Mouse (Mus musculus) heart, embryonic 14.5 days (tissue): ENCODE data around the gene AI593442. TPM values are rescaled to one million over a fixed set of nuclear protein-coding genes. Genes with fewer than 3 reads are reported as not detected.

Experiments
- ATAC-seq: fragments of 200-750 bp; cut with Nextera tagmentation; 2 replicates; pipeline ENCODE4 v1.8.0; 2017; ENCODE audit warnings: low read depth, moderate TSS enrichment; ENCODE audit not compliant: insufficient number of reproducible peaks, insufficient read depth, low FRiP score
- H3K27ac ChIP-seq, 2 experiments: fragments of 200-500 bp in 1 of 2; fragments of 300-500 bp in 1 of 2; sonication (generic) in 1 of 2; replicated peaks in 1 of 2; 2 replicates each; pipeline ENCODE4 v1.5.1; 2012 to 2014; ENCODE audit warnings: low read depth in 2 of 2, low read length in 2 of 2, control low read depth in 1 of 2, mild to moderate bottlenecking in 1 of 2, mixed read lengths in 1 of 2; ENCODE audit not compliant: control insufficient read depth in 1 of 2, insufficient read depth in 1 of 2
- H3K27me3 ChIP-seq: fragments of 300-500 bp; sonication (generic); 2 replicates; pipeline ENCODE4 v1.6.1; 2014; ENCODE audit warnings: mild to moderate bottlenecking, low read length, control low read depth; ENCODE audit not compliant: control insufficient read depth, insufficient read depth
- H3K36me3 ChIP-seq: fragments of 300-500 bp; sonication (generic); 2 replicates; pipeline ENCODE4 v1.6.1; 2014; ENCODE audit warnings: mild to moderate bottlenecking, control low read depth, low read length, mixed read lengths; ENCODE audit not compliant: control insufficient read depth, insufficient read depth
- H3K4me1 ChIP-seq, 2 experiments: fragments of 200-500 bp in 1 of 2; fragments of 300-500 bp in 1 of 2; sonication (generic) in 1 of 2; 2 replicates each; pipeline ENCODE4 v1.6.1; 2012 to 2014; ENCODE audit warnings: low read length in 2 of 2, control low read depth in 1 of 2, mixed read lengths in 1 of 2; ENCODE audit not compliant: control insufficient read depth in 2 of 2, insufficient read depth in 2 of 2
- H3K4me2 ChIP-seq: fragments of 300-500 bp; sonication (generic); 2 replicates; pipeline ENCODE4 v1.6.1; 2014; ENCODE audit warnings: mild to moderate bottlenecking, low read length
- H3K4me3 ChIP-seq, 2 experiments: fragments of 200-500 bp in 1 of 2; fragments of 300-500 bp in 1 of 2; sonication (generic) in 1 of 2; 2 replicates each; pipeline ENCODE4 v1.5.1; 2012 to 2014; ENCODE audit warnings: low read length in 2 of 2, mild to moderate bottlenecking in 2 of 2, control low read depth in 1 of 2, low read depth in 1 of 2, moderate library complexity in 1 of 2; ENCODE audit not compliant: control insufficient read depth in 1 of 2, insufficient read depth in 1 of 2
- H3K9ac ChIP-seq: fragments of 300-500 bp; sonication (generic); 2 replicates; pipeline ENCODE4 v1.6.1; 2014; ENCODE audit warnings: mild to moderate bottlenecking, low read length
- H3K9me3 ChIP-seq: fragments of 300-500 bp; sonication (generic); 2 replicates; pipeline ENCODE4 v1.6.1; 2016; ENCODE audit warnings: low read length, control low read depth; ENCODE audit not compliant: control insufficient read depth
- WGBS: fragments of 180-500 bp; shearing (Covaris S2); extraction: QIAGEN DNeasy Blood & Tissue Kit; methylation state at CpG from one replicate; pipeline ENCODE4 v1.1.7; 2014; 5-methylcytosine and 5-hydroxymethylcytosine counted together
- polyA plus RNA-seq: library from polyadenylated mRNA; unstranded; fragments of >200 nt; fragmentation: Nextera tagmentation; extraction: Ambion mirVana; gene quantifications from 2 replicates; pipeline ENCODE4 v1.2.1, GENCODE M21; 2014

AI593442 gene
- polyA plus RNA-seq, 1 experiment from 2014 or later = 0.07 TPM

GRCm38 (mm10) chr9:52676587-52676986 is 3.0 kb downstream of the AI593442 start:
- Histone ChIP-seq H3K36me3 (no peaks in the 10 kb centered on the region), H3K9me3 (no peaks in the 10 kb centered on the region), H3K27ac (no peak overlapping the region), H3K4me3 (no peak overlapping the region), H3K4me2 (no peak overlapping the region), H3K4me1 (peaks cover 0 to 7% of the 10 kb centered on the region in 2 experiments; a peak in 2 of 4 replicates), H3K27me3 (peaks cover 44% of the 10 kb centered on the region), H3K9ac (no peak overlapping the region)
- no peak for ATAC-seq
- 26% methylated on average over 4 of the region's 4 CpGs for WGBS

- H3K27ac ChIP-seq = no peak overlapping the region
- no peaks in the 10 kb centered on the region for H3K36me3 ChIP-seq
- WGBS = 63% methylated on average over 3 of the region's 3 CpGs
- H3K4me3 ChIP-seq = no peak overlapping the region
- H3K9ac ChIP-seq = no peak overlapping the region
- no peaks in the 10 kb centered on the region for H3K9me3 ChIP-seq
- H3K4me2 ChIP-seq = no peak overlapping the region
- H3K4me1 ChIP-seq = peaks cover 0 to 7% of the 10 kb centered on the region in 2 experiments; a peak in 2 of 4 replicates
- no peak for ATAC-seq
- H3K27me3 ChIP-seq = peaks cover 44% of the 10 kb centered on the region
These were observed 3.6 kb downstream of the AI593442 start for GRCm38 (mm10) chr9:52675937-52676336.

- no peaks in the 10 kb centered on the region for H3K9me3 ChIP-seq
- H3K27me3 ChIP-seq = no peaks in the 10 kb centered on the region
- H3K4me1 ChIP-seq = no peaks in the 10 kb centered on the region
- no peak overlapping the region for H3K4me3 ChIP-seq
- 66% methylated on average over 3 of the region's 3 CpGs for WGBS
- H3K4me2 ChIP-seq = no peak overlapping the region
- no peaks in the 10 kb centered on the region for H3K36me3 ChIP-seq
- no peak overlapping the region for H3K9ac ChIP-seq
- no peak for ATAC-seq
- H3K27ac ChIP-seq = no peak overlapping the region
These were observed 18.2 kb downstream of the AI593442 start for GRCm38 (mm10) chr9:52661422-52661821.

GRCm38 (mm10) chr9:52650341-52650951 is 29.1 kb downstream of the AI593442 start:
- no peak overlapping the region for H3K4me3 ChIP-seq
- no peaks in the 10 kb centered on the region for H3K36me3 ChIP-seq
- no peak overlapping the region for H3K27ac ChIP-seq
- no peak for ATAC-seq
- no peak overlapping the region for H3K4me2 ChIP-seq
- no peak overlapping the region for H3K9ac ChIP-seq
- no peaks in the 10 kb centered on the region for H3K4me1 ChIP-seq
- 71% methylated on average over 5 of the region's 5 CpGs for WGBS
- no peaks in the 10 kb centered on the region for H3K27me3 ChIP-seq
- H3K9me3 ChIP-seq = no peaks in the 10 kb centered on the region

- Histone ChIP-seq H3K27ac (no peak overlapping the region), H3K36me3 (no peaks in the 10 kb centered on the region), H3K4me2 (no peak overlapping the region), H3K4me3 (no peak overlapping the region), H3K4me1 (no peaks in the 10 kb centered on the region), H3K27me3 (no peaks in the 10 kb centered on the region), H3K9me3 (no peaks in the 10 kb centered on the region), H3K9ac (no peak overlapping the region)
- no peak for ATAC-seq
- WGBS = 72% methylated on average over 2 of the region's 2 CpGs
These were observed 34.3 kb downstream of the AI593442 start for GRCm38 (mm10) chr9:52645312-52645711.

- 57% methylated on average over 4 of the region's 4 CpGs for WGBS
- H3K9me3 ChIP-seq = no peaks in the 10 kb centered on the region
- ATAC-seq = no peak
- no peak overlapping the region for H3K4me2 ChIP-seq
- no peaks in the 10 kb centered on the region for H3K4me1 ChIP-seq
- no peaks in the 10 kb centered on the region for H3K27me3 ChIP-seq
- no peaks in the 10 kb centered on the region for H3K36me3 ChIP-seq
- no peak overlapping the region for H3K27ac ChIP-seq
- H3K4me3 ChIP-seq = no peak overlapping the region
- no peak overlapping the region for H3K9ac ChIP-seq
These were observed 35.0 kb downstream of the AI593442 start for GRCm38 (mm10) chr9:52644626-52645025.

GRCm38 (mm10) chr9:52644156-52644555 is 35.4 kb downstream of the AI593442 start:
- WGBS = 74% methylated on average over 4 of the region's 4 CpGs
- Histone ChIP-seq H3K4me1 (no peaks in the 10 kb centered on the region), H3K4me3 (no peak overlapping the region), H3K27ac (no peak overlapping the region), H3K4me2 (no peak overlapping the region), H3K36me3 (no peaks in the 10 kb centered on the region), H3K9ac (no peak overlapping the region), H3K27me3 (no peaks in the 10 kb centered on the region), H3K9me3 (no peaks in the 10 kb centered on the region)
- no peak for ATAC-seq

- ATAC-seq = no peak
- H3K9me3 ChIP-seq = no peaks in the 10 kb centered on the region
- no peak overlapping the region for H3K4me2 ChIP-seq
- no peaks in the 10 kb centered on the region for H3K36me3 ChIP-seq
- H3K4me3 ChIP-seq = no peak overlapping the region
- no peaks in the 10 kb centered on the region for H3K4me1 ChIP-seq
- 66% methylated on average over 2 of the region's 2 CpGs for WGBS
- H3K27ac ChIP-seq = no peak overlapping the region
- no peaks in the 10 kb centered on the region for H3K27me3 ChIP-seq
- no peak overlapping the region for H3K9ac ChIP-seq
These were observed 43.6 kb downstream of the AI593442 start for GRCm38 (mm10) chr9:52635991-52636390.
